Mouse (Mus musculus): ENCODE data around the gene Zfp217. TPM values are rescaled to one million over a fixed set of nuclear protein-coding genes. Genes with fewer than 3 reads are reported as not detected.
A peak's percentile ranks its signal among the peaks of the same experiment; 100 is the strongest.

Zfp217 gene
- polyA plus RNA-seq, 1 experiment from 2014 or later, result 3.4 TPM

GRCm38 (mm10) chr2:170091563-170092443, 56.1 kb downstream of the Zfp217 start:
- no peak overlapping the region for H3K4me3 ChIP-seq (ENCODE audit: control insufficient read depth in 1 of 2, insufficient read depth in 1 of 2, low read depth in 1 of 2, low read length in 2 of 2)
- ATAC-seq (ENCODE audit: insufficient number of reproducible peaks, insufficient read depth, low FRiP score, low read depth), result no peak
- no peaks in the 10 kb centered on the region for H3K4me1 ChIP-seq (ENCODE audit: control insufficient read depth in 2 of 2, insufficient read depth in 2 of 2, low read length in 2 of 2)
- 71% methylated on average over 10 of the region's 10 CpGs for WGBS
- no peaks in the 10 kb centered on the region for H3K27me3 ChIP-seq (ENCODE audit: control insufficient read depth, insufficient read depth, low read length)
- no peak overlapping the region for H3K27ac ChIP-seq (replicated peaks in 1 of 2; ENCODE audit: control insufficient read depth in 1 of 2, insufficient read depth in 1 of 2, low read depth in 2 of 2, low read length in 2 of 2)
- H3K36me3 ChIP-seq (ENCODE audit: control insufficient read depth, insufficient read depth, low read length), result no peaks in the 10 kb centered on the region
- no peaks in the 10 kb centered on the region for H3K9me3 ChIP-seq (ENCODE audit: control insufficient read depth, low read length)
- no peak overlapping the region for H3K9ac ChIP-seq (ENCODE audit: low read length)
- H3K4me2 ChIP-seq (ENCODE audit: low read length), result no peak overlapping the region

- Histone ChIP-seq H3K27ac (replicated peaks in 1 of 2; ENCODE audit: control insufficient read depth in 1 of 2, insufficient read depth in 1 of 2, low read depth in 2 of 2, low read length in 2 of 2) (no peak overlapping the region), H3K4me1 (ENCODE audit: control insufficient read depth in 2 of 2, insufficient read depth in 2 of 2, low read length in 2 of 2) (no peaks in the 10 kb centered on the region), H3K9me3 (ENCODE audit: control insufficient read depth, low read length) (no peaks in the 10 kb centered on the region), H3K4me2 (ENCODE audit: low read length) (no peak overlapping the region), H3K36me3 (ENCODE audit: control insufficient read depth, insufficient read depth, low read length) (no peaks in the 10 kb centered on the region), H3K27me3 (ENCODE audit: control insufficient read depth, insufficient read depth, low read length) (no peaks in the 10 kb centered on the region), H3K9ac (ENCODE audit: low read length) (no peak overlapping the region), H3K4me3 (ENCODE audit: control insufficient read depth in 1 of 2, insufficient read depth in 1 of 2, low read depth in 1 of 2, low read length in 2 of 2) (no peak overlapping the region)
- no peak for ATAC-seq (ENCODE audit: insufficient number of reproducible peaks, insufficient read depth, low FRiP score, low read depth)
- 43% methylated on average over 15 of the region's 15 CpGs for WGBS
These were observed 69.4 kb downstream of the Zfp217 start for GRCm38 (mm10) chr2:170078442-170079017.

GRCm38 (mm10) chr2:170078041-170078440, 69.9 kb downstream of the Zfp217 start:
- H3K9ac ChIP-seq (ENCODE audit: low read length), result no peak overlapping the region
- H3K27me3 ChIP-seq (ENCODE audit: control insufficient read depth, insufficient read depth, low read length), result no peaks in the 10 kb centered on the region
- H3K9me3 ChIP-seq (ENCODE audit: control insufficient read depth, low read length), result no peaks in the 10 kb centered on the region
- no peak for ATAC-seq (ENCODE audit: insufficient number of reproducible peaks, insufficient read depth, low FRiP score, low read depth)
- no peak overlapping the region for H3K27ac ChIP-seq (replicated peaks in 1 of 2; ENCODE audit: control insufficient read depth in 1 of 2, insufficient read depth in 1 of 2, low read depth in 2 of 2, low read length in 2 of 2)
- 85% methylated on average over 10 of the region's 10 CpGs for WGBS
- H3K36me3 ChIP-seq (ENCODE audit: control insufficient read depth, insufficient read depth, low read length), result no peaks in the 10 kb centered on the region
- H3K4me3 ChIP-seq (ENCODE audit: control insufficient read depth in 1 of 2, insufficient read depth in 1 of 2, low read depth in 1 of 2, low read length in 2 of 2), result no peak overlapping the region
- H3K4me1 ChIP-seq (ENCODE audit: control insufficient read depth in 2 of 2, insufficient read depth in 2 of 2, low read length in 2 of 2), result no peaks in the 10 kb centered on the region
- no peak overlapping the region for H3K4me2 ChIP-seq (ENCODE audit: low read length)

- ATAC-seq (ENCODE audit: insufficient number of reproducible peaks, insufficient read depth, low FRiP score, low read depth), result no peak
- Histone ChIP-seq H3K4me3 (ENCODE audit: control insufficient read depth in 1 of 2, insufficient read depth in 1 of 2, low read depth in 1 of 2, low read length in 2 of 2) (no peak overlapping the region), H3K27ac (replicated peaks in 1 of 2; ENCODE audit: control insufficient read depth in 1 of 2, insufficient read depth in 1 of 2, low read depth in 2 of 2, low read length in 2 of 2) (no peak overlapping the region), H3K4me2 (ENCODE audit: low read length) (no peak overlapping the region), H3K9ac (ENCODE audit: low read length) (no peak overlapping the region), H3K9me3 (ENCODE audit: control insufficient read depth, low read length) (no peaks in the 10 kb centered on the region), H3K36me3 (ENCODE audit: control insufficient read depth, insufficient read depth, low read length) (no peaks in the 10 kb centered on the region), H3K4me1 (ENCODE audit: control insufficient read depth in 2 of 2, insufficient read depth in 2 of 2, low read length in 2 of 2) (no peaks in the 10 kb centered on the region), H3K27me3 (ENCODE audit: control insufficient read depth, insufficient read depth, low read length) (no peaks in the 10 kb centered on the region)
- 72% methylated on average over 6 of the region's 6 CpGs for WGBS
These were observed 70.9 kb downstream of the Zfp217 start for GRCm38 (mm10) chr2:170076941-170077490.

- Histone ChIP-seq H3K27ac (replicated peaks in 1 of 2; ENCODE audit: control insufficient read depth in 1 of 2, insufficient read depth in 1 of 2, low read depth in 2 of 2, low read length in 2 of 2) (no peak overlapping the region), H3K4me3 (ENCODE audit: control insufficient read depth in 1 of 2, insufficient read depth in 1 of 2, low read depth in 1 of 2, low read length in 2 of 2) (peak overlapping the region in 1 of 2 experiments; percentile 3; a peak in 1 of 4 replicates), H3K36me3 (ENCODE audit: control insufficient read depth, insufficient read depth, low read length) (no peaks in the 10 kb centered on the region), H3K4me1 (ENCODE audit: control insufficient read depth in 2 of 2, insufficient read depth in 2 of 2, low read length in 2 of 2) (no peaks in the 10 kb centered on the region), H3K27me3 (ENCODE audit: control insufficient read depth, insufficient read depth, low read length) (no peaks in the 10 kb centered on the region), H3K4me2 (ENCODE audit: low read length) (peak overlapping the region; percentile 24), H3K9ac (ENCODE audit: low read length) (no peak overlapping the region), H3K9me3 (ENCODE audit: control insufficient read depth, low read length) (peaks cover 8% of the 10 kb centered on the region)
- whole genome bisulfite sequencing, result 46% methylated on average over 15 of the region's 15 CpGs
- no peak for ATAC-seq (ENCODE audit: insufficient number of reproducible peaks, insufficient read depth, low FRiP score, low read depth)
These were observed 77.2 kb downstream of the Zfp217 start for GRCm38 (mm10) chr2:170070641-170071241.

GRCm38 (mm10) chr2:170069976-170070375, 77.9 kb downstream of the Zfp217 start:
- Histone ChIP-seq H3K27ac (replicated peaks in 1 of 2; ENCODE audit: control insufficient read depth in 1 of 2, insufficient read depth in 1 of 2, low read depth in 2 of 2, low read length in 2 of 2) (no peak overlapping the region), H3K4me2 (ENCODE audit: low read length) (no peak overlapping the region), H3K9ac (ENCODE audit: low read length) (no peak overlapping the region), H3K9me3 (ENCODE audit: control insufficient read depth, low read length) (peaks cover 8% of the 10 kb centered on the region), H3K27me3 (ENCODE audit: control insufficient read depth, insufficient read depth, low read length) (no peaks in the 10 kb centered on the region), H3K4me3 (ENCODE audit: control insufficient read depth in 1 of 2, insufficient read depth in 1 of 2, low read depth in 1 of 2, low read length in 2 of 2) (no peak overlapping the region), H3K36me3 (ENCODE audit: control insufficient read depth, insufficient read depth, low read length) (no peaks in the 10 kb centered on the region), H3K4me1 (ENCODE audit: control insufficient read depth in 2 of 2, insufficient read depth in 2 of 2, low read length in 2 of 2) (no peaks in the 10 kb centered on the region)
- ATAC-seq (ENCODE audit: insufficient number of reproducible peaks, insufficient read depth, low FRiP score, low read depth), result no peak
- 80% methylated on average over 5 of the region's 5 CpGs for WGBS

- H3K4me1 ChIP-seq (ENCODE audit: control insufficient read depth in 2 of 2, insufficient read depth in 2 of 2, low read length in 2 of 2), result no peaks in the 10 kb centered on the region
- no peak overlapping the region for H3K4me3 ChIP-seq (ENCODE audit: control insufficient read depth in 1 of 2, insufficient read depth in 1 of 2, low read depth in 1 of 2, low read length in 2 of 2)
- no peaks in the 10 kb centered on the region for H3K36me3 ChIP-seq (ENCODE audit: control insufficient read depth, insufficient read depth, low read length)
- no peaks in the 10 kb centered on the region for H3K27me3 ChIP-seq (ENCODE audit: control insufficient read depth, insufficient read depth, low read length)
- no peak overlapping the region for H3K9ac ChIP-seq (ENCODE audit: low read length)
- ATAC-seq (ENCODE audit: insufficient number of reproducible peaks, insufficient read depth, low FRiP score, low read depth), result no peak
- H3K27ac ChIP-seq (replicated peaks in 1 of 2; ENCODE audit: control insufficient read depth in 1 of 2, insufficient read depth in 1 of 2, low read depth in 2 of 2, low read length in 2 of 2), result no peak overlapping the region
- 80% methylated on average over 3 of the region's 3 CpGs for WGBS
- H3K9me3 ChIP-seq (ENCODE audit: control insufficient read depth, low read length), result peaks cover 8% of the 10 kb centered on the region
- H3K4me2 ChIP-seq (ENCODE audit: low read length), result no peak overlapping the region
These were observed 85.5 kb downstream of the Zfp217 start for GRCm38 (mm10) chr2:170062378-170062777.
